Mouse (Mus musculus) limb, embryonic 13.5 days (tissue): ENCODE data around the gene Slamf1. TPM values are rescaled to one million over a fixed set of nuclear protein-coding genes. Genes with fewer than 3 reads are reported as not detected.

ENCODE experiments used
- polyA plus RNA-seq: library from polyadenylated mRNA; unstranded; fragments of >200 nt; fragmentation: Nextera tagmentation; extraction: Ambion mirVana; gene quantifications from 2 replicates; pipeline ENCODE4 v1.2.1, GENCODE M21; 2015

The Slamf1 gene
- polyA plus RNA-seq, 1 experiment from 2014 or later: 0.25 TPM

Other genes with a start within 250 kb of the Slamf1 start
- not detected in 2 replicates for gene Itln1, start 231.8 kb upstream of the Slamf1 start, polyA plus RNA-seq
- 0.11 TPM in 1 of 2 replicates, not detected in the other for gene Cd244a, start 207.9 kb upstream of the Slamf1 start, polyA plus RNA-seq
- 0.18 and 0.29 TPM in 2 replicates for gene Ly9, start 159.7 kb upstream of the Slamf1 start, polyA plus RNA-seq
- 0.65 TPM in 1 of 2 replicates, not detected in the other for gene Slamf7, start 114.1 kb upstream of the Slamf1 start, polyA plus RNA-seq
- 2.0 and 2.2 TPM in 2 replicates for gene Cd48, start 85.1 kb upstream of the Slamf1 start, polyA plus RNA-seq
- 1.3 and 1.4 TPM in 2 replicates for gene Cd84, start 72.6 kb downstream of the Slamf1 start, polyA plus RNA-seq
- gene Gm10521, start 128.5 kb downstream of the Slamf1 start, polyA plus RNA-seq: not detected in 2 replicates
- gene Slamf6, start 150.4 kb downstream of the Slamf1 start, polyA plus RNA-seq: 0.31 TPM in 1 of 2 replicates, not detected in the other